Mouse (Mus musculus): ENCODE measurements around the gene Eogt. TPM values are rescaled to one million over a fixed set of nuclear protein-coding genes. Genes with fewer than 3 reads are reported as not detected.

Gene Eogt
- polyA plus RNA-seq, 1 experiment = 4.5 TPM

GRCm38 (mm10) chr6:97101958-97102702, 46.9 kb downstream of the Eogt start:
- TF ChIP-seq POLR2A (IDR thresholded peaks at IDR 0.05; ENCODE audit: borderline replicate concordance, control insufficient read depth, low read depth, low read length) = no peak
- TF ChIP-seq CTCF (IDR thresholded peaks at IDR 0.05; ENCODE audit: control insufficient read depth, insufficient read depth, low read length) = no peak
- Histone ChIP-seq H3K27ac (ENCODE audit: control insufficient read depth, insufficient read depth, low read depth, low read length, poor library complexity) (no peak overlapping the region), H3K4me3 (replicated peaks; ENCODE audit: control insufficient read depth, low read depth, low read length) (no peak overlapping the region), H3K4me1 (ENCODE audit: control insufficient read depth, insufficient read depth, low read length) (no peaks in the 10 kb centered on the region)
- WGBS = 9% methylated on average over 15 of the region's 15 CpGs

GRCm38 (mm10) chr6:97101190-97101957, 47.6 kb downstream of the Eogt start:
- Histone ChIP-seq H3K4me1 (ENCODE audit: control insufficient read depth, insufficient read depth, low read length) (no peaks in the 10 kb centered on the region), H3K27ac (ENCODE audit: control insufficient read depth, insufficient read depth, low read depth, low read length, poor library complexity) (no peak overlapping the region), H3K4me3 (replicated peaks; ENCODE audit: control insufficient read depth, low read depth, low read length) (no peak overlapping the region)
- TF ChIP-seq CTCF (IDR thresholded peaks at IDR 0.05; ENCODE audit: control insufficient read depth, insufficient read depth, low read length) (no peak), POLR2A (IDR thresholded peaks at IDR 0.05; ENCODE audit: borderline replicate concordance, control insufficient read depth, low read depth, low read length) (no peak)
- 21% methylated on average over 12 of the region's 12 CpGs for WGBS

GRCm38 (mm10) chr6:97082336-97082735, 66.6 kb downstream of the Eogt start:
- Histone ChIP-seq H3K4me1 (ENCODE audit: control insufficient read depth, insufficient read depth, low read length) (no peaks in the 10 kb centered on the region), H3K27ac (ENCODE audit: control insufficient read depth, insufficient read depth, low read depth, low read length, poor library complexity) (no peak overlapping the region), H3K4me3 (replicated peaks; ENCODE audit: control insufficient read depth, low read depth, low read length) (no peak overlapping the region)
- 91% methylated on average over 2 of the region's 2 CpGs for WGBS
- TF ChIP-seq CTCF (IDR thresholded peaks at IDR 0.05; ENCODE audit: control insufficient read depth, insufficient read depth, low read length) = no peak
- TF ChIP-seq POLR2A (IDR thresholded peaks at IDR 0.05; ENCODE audit: borderline replicate concordance, control insufficient read depth, low read depth, low read length) = no peak

GRCm38 (mm10) chr6:97080016-97080415, 69.0 kb downstream of the Eogt start:
- Histone ChIP-seq H3K27ac (ENCODE audit: control insufficient read depth, insufficient read depth, low read depth, low read length, poor library complexity) (no peak overlapping the region), H3K4me3 (replicated peaks; ENCODE audit: control insufficient read depth, low read depth, low read length) (no peak overlapping the region), H3K4me1 (ENCODE audit: control insufficient read depth, insufficient read depth, low read length) (no peaks in the 10 kb centered on the region)
- no peak for TF ChIP-seq POLR2A (IDR thresholded peaks at IDR 0.05; ENCODE audit: borderline replicate concordance, control insufficient read depth, low read depth, low read length)
- TF ChIP-seq CTCF (IDR thresholded peaks at IDR 0.05; ENCODE audit: control insufficient read depth, insufficient read depth, low read length) = no peak
- 54% methylated on average over 9 of the region's 9 CpGs for WGBS

GRCm38 (mm10) chr6:97060074-97060681, 88.8 kb downstream of the Eogt start, which contains the start of gene Fam19a4:
TSS of gene Fam19a4 (minus strand) at chr6:97060413.
- TF ChIP-seq POLR2A (IDR thresholded peaks at IDR 0.05; ENCODE audit: borderline replicate concordance, control insufficient read depth, low read depth, low read length) = no peak
- H3K4me1 ChIP-seq (ENCODE audit: control insufficient read depth, insufficient read depth, low read length) = no peaks in the 10 kb centered on the region
- no peak within 1 kb of the TSS for H3K4me3 ChIP-seq (replicated peaks; ENCODE audit: control insufficient read depth, low read depth, low read length)
- H3K27ac ChIP-seq (ENCODE audit: control insufficient read depth, insufficient read depth, low read depth, low read length, poor library complexity) = no peak within 1 kb of the TSS; the same call in 1 of the 2 replicates
- 5% methylated on average over 30 of the region's 30 CpGs for WGBS

Other genes starting within 250 kb of the Eogt start
- not detected in 2 replicates for gene Fam19a4, start 88.8 kb downstream of the Eogt start, polyA plus RNA-seq (2011; ENCODE audit: insufficient read depth, insufficient read length, low replicate concordance, missing spikeins)
- gene Tmf1, start 29.9 kb upstream of the Eogt start, polyA plus RNA-seq (2011; ENCODE audit: insufficient read depth, insufficient read length, low replicate concordance, missing spikeins) = 20.5 and 36.2 TPM in 2 replicates
- 7.5 and 18.5 TPM in 2 replicates for gene Uba3, start 56.5 kb upstream of the Eogt start, polyA plus RNA-seq (2011; ENCODE audit: insufficient read depth, insufficient read length, low replicate concordance, missing spikeins)
- gene Arl6ip5, start 61.5 kb upstream of the Eogt start, polyA plus RNA-seq (2011; ENCODE audit: insufficient read depth, insufficient read length, low replicate concordance, missing spikeins) = 21.0 and 39.3 TPM in 2 replicates
- gene Lmod3, start 103.6 kb upstream of the Eogt start, polyA plus RNA-seq (2011; ENCODE audit: insufficient read depth, insufficient read length, low replicate concordance, missing spikeins) = 1.5 TPM in 1 of 2 replicates, not detected in the other

All from bone marrow, adult 2 months (tissue).